Mouse (Mus musculus) induced T-regulatory cell, adult 2 months (primary cell): ENCODE measurements around the gene Vps50.
"Not testable (repeated sequence)": the region's sequence is repeated elsewhere in the genome, so short reads cannot be mapped to it uniquely, and the experiment has no call there.

ENCODE experiments used
- DNase-seq: peaks from one replicate; pipeline ENCODE4 v3.0.0-alpha.2; 2012; ENCODE audit warnings: low read depth

Vps50 gene

GRCm38 (mm10) chr6:3498162-3498848 is at the start of gene Vps50, which contains the start of gene Hepacam2:
Gene Vps50 (plus strand): TSS chr6:3498382.
Gene Hepacam2 (minus strand): TSS chr6:3498298.
- peak; percentile 91 for DNase-seq

GRCm38 (mm10) chr6:3454421-3454820 is 43.8 kb upstream of the Vps50 start:
- no peak for DNase-seq

- no peak for DNase-seq
Observed at GRCm38 (mm10) chr6:3455944-3456536, 42.1 kb upstream of the Vps50 start.

- no peak for DNase-seq
Observed at GRCm38 (mm10) chr6:3463026-3463425, 35.2 kb upstream of the Vps50 start.

- DNase-seq = no peak
Observed at GRCm38 (mm10) chr6:3463594-3463993, 34.6 kb upstream of the Vps50 start.

- no peak for DNase-seq
Observed at GRCm38 (mm10) chr6:3468627-3469026, 29.6 kb upstream of the Vps50 start.

- no peak for DNase-seq
Observed at GRCm38 (mm10) chr6:3470706-3471105, 27.5 kb upstream of the Vps50 start.

GRCm38 (mm10) chr6:3476299-3476698 is 21.9 kb upstream of the Vps50 start:
- no peak for DNase-seq

- DNase-seq = no peak
Observed at GRCm38 (mm10) chr6:3479853-3480252, 18.3 kb upstream of the Vps50 start.

GRCm38 (mm10) chr6:3481705-3482104 is 16.5 kb upstream of the Vps50 start:
- no peak for DNase-seq

- DNase-seq = no peak
Observed at GRCm38 (mm10) chr6:3485133-3485532, 13.0 kb upstream of the Vps50 start.

- DNase-seq = no peak
Observed at GRCm38 (mm10) chr6:3487355-3487754, 10.8 kb upstream of the Vps50 start.

- no peak for DNase-seq
Observed at GRCm38 (mm10) chr6:3494285-3494684, 3.9 kb upstream of the Vps50 start.

GRCm38 (mm10) chr6:3496210-3496609 is 2.0 kb upstream of the Vps50 start:
- DNase-seq = peak; percentile 78

GRCm38 (mm10) chr6:3500286-3500685 is 2.1 kb downstream of the Vps50 start:
- DNase-seq = no peak

GRCm38 (mm10) chr6:3505289-3505688 is 7.1 kb downstream of the Vps50 start:
- no peak for DNase-seq

GRCm38 (mm10) chr6:3507078-3507477 is 8.9 kb downstream of the Vps50 start:
- DNase-seq = no peak

- DNase-seq = not testable (repeated sequence)
Observed at GRCm38 (mm10) chr6:3508151-3508550, 10.0 kb downstream of the Vps50 start.

GRCm38 (mm10) chr6:3509782-3510181 is 11.6 kb downstream of the Vps50 start:
- peak; percentile 69 for DNase-seq

GRCm38 (mm10) chr6:3511116-3511515 is 12.9 kb downstream of the Vps50 start:
- no peak for DNase-seq

- no peak for DNase-seq
Observed at GRCm38 (mm10) chr6:3511612-3512011, 13.4 kb downstream of the Vps50 start.

GRCm38 (mm10) chr6:3512611-3513010 is 14.4 kb downstream of the Vps50 start:
- no peak for DNase-seq

GRCm38 (mm10) chr6:3528198-3528597 is 30.0 kb downstream of the Vps50 start:
- DNase-seq = no peak

- no peak for DNase-seq
Observed at GRCm38 (mm10) chr6:3531445-3531844, 33.3 kb downstream of the Vps50 start.
